Mouse (Mus musculus) ES-Bruce4 (cell line): ENCODE results near the gene Tmem63c. TPM values are rescaled to one million over a fixed set of nuclear protein-coding genes. Genes with fewer than 3 reads are reported as not detected.
A peak's percentile ranks its signal among the peaks of the same experiment; 100 is the strongest.

ENCODE experiments used
- H3K27ac ChIP-seq: 2 replicates; pipeline ENCODE4 v1.5.1; 2012; ENCODE audit warnings: low read length, inconsistent platforms; ENCODE audit not compliant: insufficient read depth
- H3K27me3 ChIP-seq: 2 replicates; pipeline ENCODE4 v1.6.1; 2012; ENCODE audit warnings: mild to moderate bottlenecking, low read length, inconsistent platforms; ENCODE audit not compliant: control insufficient read depth, poor library complexity, insufficient read depth, severe bottlenecking
- H3K36me3 ChIP-seq: 2 replicates; pipeline ENCODE4 v1.6.1; 2012; ENCODE audit warnings: inconsistent platforms, mild to moderate bottlenecking, low read length, moderate library complexity; ENCODE audit not compliant: control insufficient read depth, poor library complexity, insufficient read depth, severe bottlenecking
- H3K4me1 ChIP-seq: one replicate; pipeline ENCODE4 v1.8.1; 2011; ENCODE audit warnings: low read length; ENCODE audit not compliant: control insufficient read depth, insufficient read depth
- H3K4me3 ChIP-seq: 2 replicates; pipeline ENCODE4 v1.5.1; 2011; ENCODE audit warnings: low read depth, mild to moderate bottlenecking, low read length
- H3K9ac ChIP-seq: 2 replicates; pipeline ENCODE4 v1.6.1; 2012; ENCODE audit warnings: low read depth, mild to moderate bottlenecking, inconsistent platforms; ENCODE audit not compliant: poor library complexity, severe bottlenecking
- H3K9me3 ChIP-seq: replicated peaks from 2 replicates; pipeline ENCODE4 v1.6.1; 2012; ENCODE audit warnings: mild to moderate bottlenecking, low read length, inconsistent platforms; ENCODE audit not compliant: control insufficient read depth, poor library complexity, insufficient read depth, severe bottlenecking
- CTCF ChIP-seq: IDR thresholded peaks from one replicate; pipeline ENCODE4 v1.8.1; 2011; ENCODE audit warnings: low read depth, low read length
- EP300 ChIP-seq: IDR thresholded peaks from 2 replicates; pipeline ENCODE4 v1.6.1; 2011; ENCODE audit warnings: low read depth, low read length; ENCODE audit not compliant: insufficient read depth
- POLR2A ChIP-seq: IDR thresholded peaks from one replicate; pipeline ENCODE4 v1.8.1; 2011; ENCODE audit warnings: low read length; ENCODE audit not compliant: insufficient read depth
- polyA plus RNA-seq: library from polyadenylated mRNA; stranded (reverse); fragments of >200 nt; gene quantifications from 2 replicates; pipeline ENCODE4 v1.2.4, GENCODE M21; 2011; ENCODE audit warnings: low read depth; ENCODE audit not compliant: missing spikeins, insufficient read depth, insufficient read length

Gene Tmem63c
- polyA plus RNA-seq, 1 experiment, result 0.99 TPM

DNA sequence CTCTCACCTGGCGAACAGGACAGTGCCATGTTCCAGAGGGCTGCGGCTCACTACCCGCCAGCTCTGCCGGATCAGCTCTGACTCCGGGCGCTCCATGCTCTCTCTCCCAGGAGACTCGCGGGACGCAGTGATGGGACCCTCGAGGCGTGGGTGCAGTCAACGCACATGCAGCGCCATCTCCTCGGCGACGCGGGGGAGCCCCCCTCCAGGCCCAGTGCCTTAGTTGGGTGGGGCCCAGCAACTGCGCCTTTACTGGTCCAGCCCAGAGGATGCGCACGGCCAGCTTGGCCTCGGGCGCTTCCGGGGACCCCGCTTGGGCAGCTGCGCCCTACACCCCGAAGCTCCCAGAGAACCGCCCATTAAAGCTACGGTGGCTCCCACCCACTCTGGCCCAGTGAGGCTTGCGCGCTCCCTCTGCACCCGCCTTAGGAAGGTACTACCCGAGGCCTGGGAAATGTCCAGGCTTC, 81.1 kb downstream of the Tmem63c start, which contains the start of gene Ngb:
Gene Ngb, minus strand, starts transcription at position 375 of the 467 bp plus-strand sequence.
- H3K4me3 ChIP-seq, result peak within 1 kb of the TSS; percentile 58
- H3K27ac ChIP-seq, result no peak within 1 kb of the TSS
- TF ChIP-seq CTCF (no peak), EP300 (no peak), POLR2A (no peak)
- no peaks in the 10 kb centered on the region for H3K9me3 ChIP-seq
- no peaks in the 10 kb centered on the region for H3K27me3 ChIP-seq
- peak within 1 kb of the TSS; percentile 7; the same call in 1 of the 2 replicates for H3K9ac ChIP-seq
- H3K4me1 ChIP-seq, result no peaks in the 10 kb centered on the region
- no peaks in the 10 kb centered on the region for H3K36me3 ChIP-seq

DNA sequence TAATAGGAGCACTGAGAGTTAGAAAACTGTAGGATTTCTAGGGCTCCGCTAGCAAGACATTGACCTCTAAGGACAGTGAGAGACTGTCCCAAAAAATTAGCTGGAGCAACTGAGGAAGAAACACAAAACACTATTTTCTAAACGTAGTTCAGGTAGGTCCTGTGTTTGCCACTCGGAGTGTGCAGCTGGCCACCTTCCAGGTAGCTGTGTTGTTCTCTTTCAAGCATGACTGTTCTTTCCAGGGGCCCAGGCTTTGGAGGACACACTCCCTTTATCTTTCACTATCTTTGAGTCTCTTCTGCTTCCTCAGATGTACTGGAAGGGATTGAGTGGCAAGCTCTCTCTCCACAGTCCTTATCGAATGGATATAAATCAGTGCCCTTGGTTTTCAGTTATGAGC, 82.3 kb downstream of the Tmem63c start:
- Histone ChIP-seq H3K4me1 (no peaks in the 10 kb centered on the region), H3K27me3 (no peaks in the 10 kb centered on the region), H3K27ac (no peak overlapping the region), H3K9ac (no peak overlapping the region), H3K4me3 (no peak overlapping the region), H3K36me3 (no peaks in the 10 kb centered on the region), H3K9me3 (no peaks in the 10 kb centered on the region)
- no peak for TF ChIP-seq CTCF
- no peak for TF ChIP-seq EP300
- no peak for TF ChIP-seq POLR2A

DNA sequence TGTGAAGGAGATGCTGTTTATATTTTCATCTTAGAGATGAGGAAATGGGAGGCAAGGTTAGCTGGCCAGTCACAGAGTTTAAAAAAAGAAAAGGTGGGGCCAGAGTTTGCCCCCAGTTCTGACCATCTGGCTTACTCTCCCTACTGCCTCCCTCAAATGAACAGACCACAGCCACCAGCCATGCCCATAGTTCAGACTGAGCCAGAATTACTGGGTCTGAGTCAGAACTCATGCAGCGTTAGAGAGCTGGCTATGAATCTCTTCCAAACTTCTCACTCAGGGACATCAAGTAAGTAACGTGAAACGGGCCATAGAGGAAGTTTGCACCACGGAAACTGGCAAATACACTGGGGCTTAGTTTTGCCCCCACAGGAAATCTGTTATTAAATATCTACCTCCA, 83.7 kb downstream of the Tmem63c start:
- Histone ChIP-seq H3K27ac (no peak overlapping the region), H3K4me3 (no peak overlapping the region), H3K4me1 (no peaks in the 10 kb centered on the region), H3K36me3 (no peaks in the 10 kb centered on the region), H3K9me3 (no peaks in the 10 kb centered on the region), H3K27me3 (no peaks in the 10 kb centered on the region), H3K9ac (no peak overlapping the region)
- TF ChIP-seq POLR2A (no peak), EP300 (no peak), CTCF (no peak)

DNA sequence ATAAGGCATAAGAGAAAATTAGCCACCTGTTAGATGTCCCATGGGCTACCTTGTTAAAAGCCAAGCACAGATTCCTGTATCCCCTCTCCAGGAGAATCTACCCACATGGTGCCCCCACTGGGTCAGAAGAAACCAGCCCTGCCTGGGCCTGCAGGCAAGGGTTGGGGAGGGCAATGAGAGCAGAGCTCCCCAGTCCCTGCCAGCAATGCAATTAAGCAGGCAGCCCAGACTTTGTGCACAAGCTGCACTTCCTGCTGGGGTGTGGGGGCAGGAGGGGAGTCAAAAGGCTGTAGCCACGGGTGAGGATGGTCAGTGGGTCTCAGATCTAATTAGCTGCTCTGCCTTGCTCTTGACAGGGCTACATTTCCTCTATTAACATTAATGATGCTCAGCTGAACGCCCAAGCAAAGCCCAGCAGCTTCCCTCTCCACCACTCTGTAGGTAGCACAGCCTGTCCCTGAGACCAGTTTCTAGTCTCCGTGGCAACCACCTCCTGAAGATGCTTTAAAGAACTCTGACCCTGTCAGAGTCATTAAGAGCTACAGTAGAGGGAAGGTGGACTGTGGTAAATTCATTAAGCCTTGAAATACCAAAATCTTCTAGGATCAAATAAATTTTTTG, 86.3 kb downstream of the Tmem63c start:
- H3K4me3 ChIP-seq, result no peak overlapping the region
- H3K9ac ChIP-seq, result no peak overlapping the region
- no peaks in the 10 kb centered on the region for H3K9me3 ChIP-seq
- no peaks in the 10 kb centered on the region for H3K27me3 ChIP-seq
- H3K36me3 ChIP-seq, result no peaks in the 10 kb centered on the region
- TF ChIP-seq POLR2A (no peak), CTCF (no peak)
- H3K4me1 ChIP-seq, result no peaks in the 10 kb centered on the region
- H3K27ac ChIP-seq, result no peak overlapping the region

- H3K9ac ChIP-seq, result no peak overlapping the region
- H3K4me1 ChIP-seq, result no peaks in the 10 kb centered on the region
- no peaks in the 10 kb centered on the region for H3K27me3 ChIP-seq
- no peak overlapping the region for H3K27ac ChIP-seq
- TF ChIP-seq POLR2A (no peak), EP300 (no peak), CTCF (no peak)
- H3K36me3 ChIP-seq, result no peaks in the 10 kb centered on the region
- H3K9me3 ChIP-seq, result no peaks in the 10 kb centered on the region
- no peak overlapping the region for H3K4me3 ChIP-seq
Observed at GRCm38 (mm10) chr12:87121918-87122589, 100.9 kb downstream of the Tmem63c start.

- no peak for TF ChIP-seq POLR2A
- no peak for TF ChIP-seq EP300
- TF ChIP-seq CTCF, result no peak
- Histone ChIP-seq H3K9me3 (no peaks in the 10 kb centered on the region), H3K4me1 (no peaks in the 10 kb centered on the region), H3K27me3 (no peaks in the 10 kb centered on the region), H3K4me3 (no peak overlapping the region), H3K27ac (no peak overlapping the region), H3K9ac (no peak overlapping the region), H3K36me3 (no peaks in the 10 kb centered on the region)
Observed at GRCm38 (mm10) chr12:87127256-87127655, 106.1 kb downstream of the Tmem63c start.
